Mouse (Mus musculus): ENCODE results near the gene Gm36210. TPM values are rescaled to one million over a fixed set of nuclear protein-coding genes. Genes with fewer than 3 reads are reported as not detected.

The Gm36210 gene
- polyA plus RNA-seq, 1 experiment, result not detected

DNA sequence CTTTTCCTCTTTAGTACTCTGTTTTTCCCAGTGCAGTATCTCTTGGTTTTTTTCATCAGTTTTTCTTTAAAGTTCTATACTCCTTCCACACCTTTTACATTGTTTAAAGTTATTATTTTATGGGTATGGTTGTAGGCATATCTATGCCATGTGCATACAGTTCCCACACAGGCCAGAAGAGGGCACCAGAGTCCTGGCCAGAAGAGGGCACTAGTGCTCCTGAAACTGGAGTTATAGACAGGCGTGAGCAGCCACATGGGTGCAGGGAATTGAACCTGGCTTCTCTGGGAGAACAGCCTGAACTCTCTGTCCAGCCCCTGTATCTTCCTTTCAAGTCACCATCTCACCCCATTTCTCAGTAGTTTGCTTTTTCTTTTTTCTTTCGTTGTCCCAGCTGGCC is 32.1 kb upstream of the Gm36210 start:
- H3K4me1 ChIP-seq (ENCODE audit: control insufficient read depth, insufficient read depth, low read length), result peaks cover 1% of the 10 kb centered on the region; the same call in 1 of the 2 replicates
- no peak overlapping the region for H3K4me3 ChIP-seq (ENCODE audit: insufficient read depth, low read depth, low read length)
- H3K27ac ChIP-seq (ENCODE audit: insufficient read depth, low read depth, low read length), result no peak overlapping the region
- WGBS, result 46% methylated on average over 2 of the region's 2 CpGs
- TF ChIP-seq POLR2A (IDR thresholded peaks at IDR 0.05; ENCODE audit: insufficient read depth, low read depth, low read length) (no peak), CTCF (IDR thresholded peaks at IDR 0.05; ENCODE audit: insufficient read depth, low read depth, low read length) (0 out of 2 replicates have a peak, but pooled peaks have one; percentile 18)

DNA sequence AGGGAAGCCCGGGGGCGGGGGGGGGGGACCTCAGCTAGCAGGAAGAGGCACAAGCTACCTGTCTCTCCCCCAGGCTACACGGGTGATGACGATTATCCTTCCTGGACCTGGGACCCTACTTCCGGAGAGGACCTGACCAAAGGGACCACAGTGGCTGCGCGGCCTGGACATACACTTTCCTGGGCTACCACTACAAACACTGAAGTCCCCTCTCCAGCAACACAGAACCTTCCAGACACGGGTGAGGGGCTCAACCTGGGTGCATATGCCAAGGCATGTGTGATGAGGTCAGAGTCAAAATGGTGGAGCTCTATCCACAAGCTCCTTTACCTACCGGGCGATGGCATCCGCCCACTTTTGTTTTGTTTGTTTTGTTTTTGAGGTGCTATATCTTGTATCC is 31.1 kb upstream of the Gm36210 start:
- H3K4me1 ChIP-seq (ENCODE audit: control insufficient read depth, insufficient read depth, low read length), result no peaks in the 10 kb centered on the region
- WGBS, result 78% methylated on average over 11 of the region's 11 CpGs
- TF ChIP-seq POLR2A (IDR thresholded peaks at IDR 0.05; ENCODE audit: insufficient read depth, low read depth, low read length) (no peak), CTCF (IDR thresholded peaks at IDR 0.05; ENCODE audit: insufficient read depth, low read depth, low read length) (no peak)
- no peak overlapping the region for H3K27ac ChIP-seq (ENCODE audit: insufficient read depth, low read depth, low read length)
- H3K4me3 ChIP-seq (ENCODE audit: insufficient read depth, low read depth, low read length), result no peak overlapping the region

DNA sequence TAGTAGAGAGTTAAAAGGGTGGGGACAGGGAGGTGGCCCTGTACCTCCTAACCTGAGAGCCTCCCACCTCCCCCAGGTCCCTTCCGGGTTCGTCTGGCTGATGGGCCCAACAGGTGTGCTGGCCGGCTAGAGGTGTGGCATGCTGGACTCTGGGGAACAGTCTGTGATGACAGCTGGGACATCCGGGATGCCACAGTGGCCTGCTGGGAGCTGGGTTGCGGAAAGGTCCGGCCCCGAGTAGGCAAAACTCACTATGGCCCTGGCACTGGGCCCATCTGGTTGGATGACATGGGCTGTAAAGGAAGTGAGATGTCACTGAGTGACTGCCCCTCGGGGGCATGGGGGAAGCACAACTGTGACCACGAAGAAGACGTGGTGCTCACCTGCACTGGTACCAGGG is 30.5 kb upstream of the Gm36210 start:
- TF ChIP-seq CTCF (IDR thresholded peaks at IDR 0.05; ENCODE audit: insufficient read depth, low read depth, low read length) (no peak), POLR2A (IDR thresholded peaks at IDR 0.05; ENCODE audit: insufficient read depth, low read depth, low read length) (no peak)
- 81% methylated on average over 10 of the region's 10 CpGs for WGBS
- H3K4me1 ChIP-seq (ENCODE audit: control insufficient read depth, insufficient read depth, low read length), result no peaks in the 10 kb centered on the region
- no peak overlapping the region for H3K4me3 ChIP-seq (ENCODE audit: insufficient read depth, low read depth, low read length)
- no peak overlapping the region for H3K27ac ChIP-seq (ENCODE audit: insufficient read depth, low read depth, low read length)

DNA sequence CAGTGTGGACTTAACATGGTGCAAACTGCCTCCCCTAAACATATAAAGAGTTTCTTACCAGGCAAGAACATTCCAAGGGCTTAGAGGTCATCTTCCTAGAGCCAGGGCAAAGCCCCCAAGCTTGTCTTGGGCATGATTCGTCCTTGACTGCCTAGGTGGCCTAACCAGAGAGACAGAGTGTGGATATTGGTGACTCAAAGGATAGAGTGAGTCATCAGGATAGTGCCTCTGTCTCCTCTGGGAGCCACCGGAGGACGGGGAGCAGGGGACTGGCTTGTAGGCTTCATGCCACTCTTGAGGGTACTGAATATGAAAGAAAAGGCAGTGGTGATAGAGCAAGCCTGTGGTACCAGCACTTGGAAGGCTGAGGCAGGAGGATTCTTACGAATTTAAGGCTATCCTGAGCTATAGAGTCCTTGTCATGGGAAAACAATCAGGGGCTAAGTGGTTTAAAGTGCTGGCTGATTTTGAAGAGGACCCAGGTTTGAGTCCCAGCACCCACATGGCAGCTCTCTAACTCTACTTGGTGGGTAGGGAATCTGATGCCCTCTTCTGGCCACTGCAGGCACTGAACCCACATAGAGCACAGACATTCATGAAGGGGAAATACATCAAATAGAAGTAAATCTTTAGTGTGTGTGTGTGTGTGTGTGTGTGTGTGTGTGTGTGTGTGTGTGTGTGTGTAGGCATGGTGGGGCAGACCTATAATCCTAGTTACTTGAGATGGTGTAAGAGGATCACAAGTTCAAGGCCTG is 28.0 kb upstream of the Gm36210 start:
- Histone ChIP-seq H3K27ac (ENCODE audit: insufficient read depth, low read depth, low read length) (no peak overlapping the region), H3K4me1 (ENCODE audit: control insufficient read depth, insufficient read depth, low read length) (0 out of 2 replicates have a peak, but pooled peaks cover 3% of the 10 kb centered on the region), H3K4me3 (ENCODE audit: insufficient read depth, low read depth, low read length) (no peak overlapping the region)
- WGBS, result 48% methylated on average over 4 of the region's 4 CpGs
- TF ChIP-seq POLR2A (IDR thresholded peaks at IDR 0.05; ENCODE audit: insufficient read depth, low read depth, low read length) (no peak), CTCF (IDR thresholded peaks at IDR 0.05; ENCODE audit: insufficient read depth, low read depth, low read length) (no peak)

DNA sequence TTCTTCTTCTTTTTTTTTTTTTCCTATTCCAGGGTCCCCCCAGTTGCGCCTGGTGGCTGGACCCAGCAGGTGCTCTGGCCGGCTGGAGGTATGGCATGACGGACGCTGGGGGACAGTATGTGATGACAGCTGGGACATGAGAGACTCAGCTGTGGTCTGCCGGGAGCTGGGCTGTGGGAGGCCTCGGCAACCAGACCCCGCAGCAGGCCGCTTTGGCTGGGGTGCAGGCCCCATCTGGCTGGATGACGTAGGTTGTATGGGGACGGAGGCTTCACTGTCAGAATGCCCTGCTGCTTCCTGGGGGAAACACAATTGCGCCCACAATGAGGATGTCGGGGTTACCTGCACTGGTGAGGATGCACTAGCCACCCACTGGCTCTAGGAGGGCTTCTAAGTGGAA is 26.8 kb upstream of the Gm36210 start:
- Histone ChIP-seq H3K27ac (ENCODE audit: insufficient read depth, low read depth, low read length) (no peak overlapping the region), H3K4me1 (ENCODE audit: control insufficient read depth, insufficient read depth, low read length) (0 out of 2 replicates have a peak, but pooled peaks cover 3% of the 10 kb centered on the region), H3K4me3 (ENCODE audit: insufficient read depth, low read depth, low read length) (no peak overlapping the region)
- 84% methylated on average over 12 of the region's 12 CpGs for WGBS
- no peak for TF ChIP-seq POLR2A (IDR thresholded peaks at IDR 0.05; ENCODE audit: insufficient read depth, low read depth, low read length)
- TF ChIP-seq CTCF (IDR thresholded peaks at IDR 0.05; ENCODE audit: insufficient read depth, low read depth, low read length), result no peak

DNA sequence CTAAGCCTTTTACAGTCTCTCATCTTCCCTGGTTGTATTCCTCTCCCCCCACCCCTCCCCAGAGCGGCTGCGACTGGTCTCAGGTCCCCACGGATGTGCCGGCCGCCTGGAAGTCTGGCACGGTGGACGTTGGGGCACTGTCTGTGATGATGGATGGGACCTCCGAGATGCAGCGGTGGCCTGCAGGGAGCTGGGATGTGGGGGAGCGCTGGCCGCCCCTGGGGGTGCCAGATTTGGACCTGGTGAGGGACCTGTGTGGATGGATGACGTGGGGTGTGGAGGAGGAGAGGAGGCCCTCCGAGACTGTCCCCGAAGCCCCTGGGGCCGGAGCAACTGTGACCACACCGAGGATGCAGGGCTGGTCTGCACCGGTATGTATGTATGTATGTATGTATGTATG is 22.0 kb upstream of the Gm36210 start:
- Histone ChIP-seq H3K27ac (ENCODE audit: insufficient read depth, low read depth, low read length) (no peak overlapping the region), H3K4me1 (ENCODE audit: control insufficient read depth, insufficient read depth, low read length) (peaks cover 38% of the 10 kb centered on the region), H3K4me3 (ENCODE audit: insufficient read depth, low read depth, low read length) (no peak overlapping the region)
- no peak for TF ChIP-seq POLR2A (IDR thresholded peaks at IDR 0.05; ENCODE audit: insufficient read depth, low read depth, low read length)
- no peak for TF ChIP-seq CTCF (IDR thresholded peaks at IDR 0.05; ENCODE audit: insufficient read depth, low read depth, low read length)
- WGBS, result 87% methylated on average over 17 of the region's 17 CpGs

DNA sequence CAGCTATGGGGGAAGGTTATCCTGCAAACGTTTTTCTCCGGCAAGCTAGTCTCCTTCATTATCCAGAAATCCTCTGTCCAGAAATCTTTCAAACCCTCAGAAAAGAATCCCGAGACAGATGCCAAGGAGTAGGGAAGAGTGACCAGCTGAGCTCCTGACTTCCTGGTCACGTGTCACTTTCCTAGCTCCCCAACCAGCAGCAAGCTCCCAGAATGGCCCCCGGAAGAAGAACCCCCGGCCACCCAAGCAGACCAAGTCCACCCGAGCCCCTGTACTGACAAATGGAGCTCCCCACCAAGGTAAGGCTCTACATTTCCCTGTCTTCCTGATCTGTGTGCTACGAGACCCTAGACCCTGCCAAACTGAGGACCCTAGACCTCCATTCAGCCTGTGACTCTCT is 21.4 kb upstream of the Gm36210 start:
- H3K27ac ChIP-seq (ENCODE audit: insufficient read depth, low read depth, low read length), result no peak overlapping the region
- peaks cover 38% of the 10 kb centered on the region for H3K4me1 ChIP-seq (ENCODE audit: control insufficient read depth, insufficient read depth, low read length)
- H3K4me3 ChIP-seq (ENCODE audit: insufficient read depth, low read depth, low read length), result no peak overlapping the region
- WGBS, result 77% methylated on average over 8 of the region's 8 CpGs
- TF ChIP-seq POLR2A (IDR thresholded peaks at IDR 0.05; ENCODE audit: insufficient read depth, low read depth, low read length) (no peak), CTCF (IDR thresholded peaks at IDR 0.05; ENCODE audit: insufficient read depth, low read depth, low read length) (no peak)

DNA sequence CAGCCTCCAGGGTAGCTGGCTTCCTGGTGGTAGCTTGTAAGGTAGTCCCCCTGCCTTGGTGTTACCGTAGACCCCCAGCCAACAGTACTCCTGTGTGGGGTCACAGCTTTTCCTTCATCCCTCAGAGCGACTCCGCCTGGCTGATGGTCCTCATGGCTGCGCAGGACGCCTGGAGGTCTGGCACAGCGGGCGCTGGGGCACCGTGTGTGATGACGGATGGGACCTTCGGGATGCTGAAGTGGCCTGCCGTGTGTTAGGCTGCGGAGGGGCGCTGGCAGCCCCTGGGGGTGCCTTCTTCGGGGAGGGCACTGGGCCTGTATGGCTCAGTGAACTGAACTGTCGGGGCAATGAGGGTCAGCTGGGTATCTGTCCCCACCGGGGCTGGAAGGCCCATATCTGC is 20.5 kb upstream of the Gm36210 start:
- no peak overlapping the region for H3K27ac ChIP-seq (ENCODE audit: insufficient read depth, low read depth, low read length)
- TF ChIP-seq CTCF (IDR thresholded peaks at IDR 0.05; ENCODE audit: insufficient read depth, low read depth, low read length) (no peak), POLR2A (IDR thresholded peaks at IDR 0.05; ENCODE audit: insufficient read depth, low read depth, low read length) (no peak)
- H3K4me1 ChIP-seq (ENCODE audit: control insufficient read depth, insufficient read depth, low read length), result peaks cover 40% of the 10 kb centered on the region
- 85% methylated on average over 16 of the region's 16 CpGs for WGBS
- H3K4me3 ChIP-seq (ENCODE audit: insufficient read depth, low read depth, low read length), result no peak overlapping the region

DNA sequence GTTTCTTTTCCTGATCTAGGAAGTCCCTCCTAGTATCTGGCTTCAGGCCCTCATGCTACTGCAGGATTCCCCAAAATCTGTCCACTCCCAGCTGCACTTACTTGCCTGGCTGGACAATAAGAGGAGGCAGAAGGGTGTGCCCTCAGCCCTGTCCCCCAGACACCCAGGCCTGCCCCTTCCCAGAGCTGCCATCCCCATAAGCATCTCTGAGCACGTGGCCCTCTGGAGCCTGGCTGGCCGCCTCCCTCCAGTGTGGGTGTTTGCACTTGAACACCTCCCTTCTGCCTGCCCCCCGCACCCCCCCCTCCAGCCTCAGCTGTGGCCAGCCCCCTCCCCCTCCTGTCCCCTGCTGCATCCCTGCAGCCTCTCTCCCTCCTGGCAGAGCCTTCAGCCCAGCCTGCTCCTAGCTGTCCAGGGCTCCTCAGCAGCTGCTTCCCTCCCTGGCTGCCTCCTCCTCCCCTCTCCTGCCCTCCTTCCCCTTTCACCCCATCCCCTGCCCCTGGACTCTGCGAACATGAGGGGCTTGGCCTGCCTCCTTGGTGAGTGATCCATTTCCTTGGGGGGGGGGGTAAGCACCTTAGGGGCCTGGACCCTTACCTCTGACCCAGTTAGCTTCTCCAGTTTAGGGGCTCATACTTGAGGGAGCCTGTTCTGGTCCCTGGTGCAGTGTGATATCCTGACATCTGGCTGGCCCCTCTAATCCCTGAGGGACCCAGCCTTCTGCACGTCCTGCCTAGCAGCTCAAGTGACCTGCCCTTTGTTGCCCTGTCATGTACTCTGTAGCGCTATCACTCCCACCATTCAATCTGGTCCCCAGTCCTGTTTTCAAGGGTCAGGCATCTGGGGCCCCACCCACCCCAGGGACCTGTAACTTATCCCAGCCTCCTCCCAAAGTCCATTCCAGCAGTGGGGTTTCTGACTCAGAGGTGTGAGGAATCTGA is 19.4 kb upstream of the Gm36210 start, which contains the start of gene Ssc5d:
Ssc5d (plus strand) TSS at position 345 of the 941 bp plus-strand sequence.
- H3K27ac ChIP-seq (ENCODE audit: insufficient read depth, low read depth, low read length), result peak within 1 kb of the TSS; percentile 99
- TF ChIP-seq POLR2A (IDR thresholded peaks at IDR 0.05; ENCODE audit: insufficient read depth, low read depth, low read length) (no peak), CTCF (IDR thresholded peaks at IDR 0.05; ENCODE audit: insufficient read depth, low read depth, low read length) (no peak)
- WGBS, result 16% methylated on average over 6 of the region's 6 CpGs
- H3K4me3 ChIP-seq (ENCODE audit: insufficient read depth, low read depth, low read length), result peak within 1 kb of the TSS; percentile 45
- H3K4me1 ChIP-seq (ENCODE audit: control insufficient read depth, insufficient read depth, low read length), result peaks cover 51% of the 10 kb centered on the region
